Mouse (Mus musculus) megakaryocyte progenitor cell, adult 5-6 weeks (primary cell): ENCODE data around the gene Glt8d2. TPM values are rescaled to one million over a fixed set of nuclear protein-coding genes. Genes with fewer than 3 reads are reported as not detected.
A peak's percentile ranks its signal among the peaks of the same experiment; 100 is the strongest.
"Not testable (repeated sequence)": the region's sequence is repeated elsewhere in the genome, so short reads cannot be mapped to it uniquely, and the experiment has no call there.

Source experiments
- ATAC-seq: replicated peaks from 2 replicates; pipeline ENCODE4 v1.8.0; 2016; ENCODE audit warnings: mild to moderate bottlenecking, moderate TSS enrichment, inconsistent platforms; ENCODE audit not compliant: poor library complexity
- total RNA-seq, 2 experiments: library from RNA; stranded (forward) in 1 of 2; stranded (reverse) in 1 of 2; fragments of 157-497, 149-512 nt in 1 of 2; fragments of 200-1000 nt in 1 of 2; gene quantifications; 2 replicates each; pipeline versions ENCODE4 v1.2.3 to v1.2.4; 2015 to 2017

Gene Glt8d2
- total RNA-seq, 2 experiments from 2014 or later: 0.15 to 0.87 TPM

GRCm38 (mm10) chr10:82647205-82647811 lies 43.1 kb downstream of the Glt8d2 start:
- peak; percentile 95 for ATAC-seq

GRCm38 (mm10) chr10:82646083-82646482 lies 44.4 kb downstream of the Glt8d2 start:
- ATAC-seq: peak; percentile 54; the same call in 1 of the 2 replicates

- ATAC-seq: no peak
These were observed 49.0 kb downstream of the Glt8d2 start for GRCm38 (mm10) chr10:82641481-82641880.

- no peak for ATAC-seq
These were observed 51.3 kb downstream of the Glt8d2 start for GRCm38 (mm10) chr10:82639032-82639698.

- no peak for ATAC-seq
These were observed 54.1 kb downstream of the Glt8d2 start for GRCm38 (mm10) chr10:82636321-82636720.

- ATAC-seq: no peak
These were observed 56.1 kb downstream of the Glt8d2 start for GRCm38 (mm10) chr10:82634348-82634747.

- no peak for ATAC-seq
These were observed 57.8 kb downstream of the Glt8d2 start for GRCm38 (mm10) chr10:82632496-82633280.

- ATAC-seq: no peak
These were observed 59.3 kb downstream of the Glt8d2 start for GRCm38 (mm10) chr10:82631133-82631532.

GRCm38 (mm10) chr10:82630497-82630896 lies 60.0 kb downstream of the Glt8d2 start:
- no peak for ATAC-seq

- ATAC-seq: peak; percentile 90
These were observed 60.7 kb downstream of the Glt8d2 start, which contains the start of gene Tdg for GRCm38 (mm10) chr10:82629586-82630255. Tdg (plus strand) TSS chr10:82629828.

GRCm38 (mm10) chr10:82629111-82629585 lies 61.3 kb downstream of the Glt8d2 start:
- ATAC-seq: peak; percentile 36

- not testable (repeated sequence) for ATAC-seq
These were observed 66.9 kb downstream of the Glt8d2 start for GRCm38 (mm10) chr10:82623553-82623932.

- ATAC-seq: peak; percentile 87
These were observed 67.5 kb downstream of the Glt8d2 start, which contains the start of gene 1190007I07Rik for GRCm38 (mm10) chr10:82622671-82623552. 1190007I07Rik (minus strand) TSS chr10:82623228.

- ATAC-seq: no peak
These were observed 68.2 kb downstream of the Glt8d2 start for GRCm38 (mm10) chr10:82622235-82622634.

Other genes with a start within 250 kb of the Glt8d2 start
- not detected in 2 replicates for gene Gm1553, start 198.0 kb downstream of the Glt8d2 start, total RNA-seq (2015)
- not detected in 2 replicates for gene Gm1553, start 198.0 kb downstream of the Glt8d2 start, total RNA-seq (2017)
- 49.7 and 50.9 TPM in 2 replicates for gene 1190007I07Rik, start 67.4 kb downstream of the Glt8d2 start, total RNA-seq (2015)
- gene 1190007I07Rik, start 67.4 kb downstream of the Glt8d2 start, total RNA-seq (2017): 70.9 and 103 TPM in 2 replicates
- 44.7 and 49.4 TPM in 2 replicates for gene Tdg, start 60.8 kb downstream of the Glt8d2 start, total RNA-seq (2015)
- gene Tdg, start 60.8 kb downstream of the Glt8d2 start, total RNA-seq (2017): 84.1 and 125 TPM in 2 replicates
- gene Hcfc2, start 5.5 kb upstream of the Glt8d2 start, total RNA-seq (2015): 18.2 and 19.6 TPM in 2 replicates
- gene Hcfc2, start 5.5 kb upstream of the Glt8d2 start, total RNA-seq (2017): 29.9 and 31.5 TPM in 2 replicates
- 36.2 and 41.8 TPM in 2 replicates for gene Nfyb, start 73.5 kb upstream of the Glt8d2 start, total RNA-seq (2015)
- gene Nfyb, start 73.5 kb upstream of the Glt8d2 start, total RNA-seq (2017): 65.0 and 92.2 TPM in 2 replicates
- gene Txnrd1, start 143.3 kb upstream of the Glt8d2 start, total RNA-seq (2015): 50.6 and 56.6 TPM in 2 replicates
- gene Txnrd1, start 143.3 kb upstream of the Glt8d2 start, total RNA-seq (2017): 96.0 and 102 TPM in 2 replicates
- gene Eid3, start 176.0 kb upstream of the Glt8d2 start, total RNA-seq (2015): 3.0 and 3.6 TPM in 2 replicates
- gene Eid3, start 176.0 kb upstream of the Glt8d2 start, total RNA-seq (2017): 3.1 and 4.7 TPM in 2 replicates